Mouse (Mus musculus): ENCODE data around the gene Ddx55.

DNA sequence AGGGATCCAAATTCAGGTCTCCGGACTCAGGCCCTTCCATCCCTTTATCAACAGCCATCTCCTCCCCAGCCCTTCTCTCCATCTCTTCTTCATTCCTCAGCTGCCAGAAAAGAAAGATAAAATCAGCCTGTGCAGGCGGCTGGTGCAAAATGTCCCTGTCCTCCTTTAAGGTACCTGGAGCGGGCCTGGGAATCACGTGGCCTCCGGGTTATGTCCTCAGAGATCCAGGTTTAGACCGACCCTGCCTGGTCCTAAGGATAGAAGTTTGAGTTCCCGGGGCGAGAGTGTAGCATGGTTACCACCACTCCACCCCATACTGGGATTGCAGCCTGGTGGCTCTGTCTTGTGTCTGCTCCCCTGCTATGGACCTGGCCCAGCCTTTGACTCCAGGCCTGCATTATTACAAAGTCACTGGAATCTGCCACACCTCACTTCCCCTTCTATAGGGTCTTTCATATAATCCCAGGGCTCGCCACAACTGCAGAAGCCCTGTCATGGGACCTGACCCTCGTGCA is 42.1 kb upstream of the Ddx55 start:
- TF ChIP-seq CTCF (IDR thresholded peaks at IDR 0.05; ENCODE audit: low read depth), result no peak
- no peak for TF ChIP-seq EP300 (IDR thresholded peaks at IDR 0.05; ENCODE audit: low read depth)
